Mouse (Mus musculus): ENCODE results near the gene Olfr155. TPM values are rescaled to one million over a fixed set of nuclear protein-coding genes. Genes with fewer than 3 reads are reported as not detected.

Gene Olfr155
- not detected for total RNA-seq (2021)

DNA sequence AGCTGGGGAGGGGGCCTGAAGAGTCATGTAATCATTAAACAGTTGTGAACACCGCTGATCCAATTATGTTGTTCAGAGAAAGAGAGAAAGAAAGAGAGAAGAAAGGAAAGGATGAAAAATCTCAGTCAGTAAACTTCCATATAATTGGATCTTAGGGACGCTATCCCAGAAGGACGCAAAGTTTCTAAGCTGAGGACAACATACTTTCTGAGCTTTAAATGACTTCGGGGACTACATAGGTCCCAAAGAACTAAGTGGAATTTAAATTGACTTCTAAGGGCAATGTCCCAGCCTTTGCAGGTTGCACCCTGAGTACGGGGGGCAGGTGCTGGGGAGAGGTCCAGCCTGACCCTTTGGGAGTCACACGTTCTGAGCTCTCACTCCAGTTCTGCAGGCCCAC, at the start of gene Olfr155:
Gene Olfr155 (plus strand): TSS at position 301 of the 400 bp plus-strand sequence.
- DNase-seq (ENCODE audit: low spot score in 2 of 2), result no peak
- intact Hi-C loops (cut with DNase I), result no loop called here

DNA sequence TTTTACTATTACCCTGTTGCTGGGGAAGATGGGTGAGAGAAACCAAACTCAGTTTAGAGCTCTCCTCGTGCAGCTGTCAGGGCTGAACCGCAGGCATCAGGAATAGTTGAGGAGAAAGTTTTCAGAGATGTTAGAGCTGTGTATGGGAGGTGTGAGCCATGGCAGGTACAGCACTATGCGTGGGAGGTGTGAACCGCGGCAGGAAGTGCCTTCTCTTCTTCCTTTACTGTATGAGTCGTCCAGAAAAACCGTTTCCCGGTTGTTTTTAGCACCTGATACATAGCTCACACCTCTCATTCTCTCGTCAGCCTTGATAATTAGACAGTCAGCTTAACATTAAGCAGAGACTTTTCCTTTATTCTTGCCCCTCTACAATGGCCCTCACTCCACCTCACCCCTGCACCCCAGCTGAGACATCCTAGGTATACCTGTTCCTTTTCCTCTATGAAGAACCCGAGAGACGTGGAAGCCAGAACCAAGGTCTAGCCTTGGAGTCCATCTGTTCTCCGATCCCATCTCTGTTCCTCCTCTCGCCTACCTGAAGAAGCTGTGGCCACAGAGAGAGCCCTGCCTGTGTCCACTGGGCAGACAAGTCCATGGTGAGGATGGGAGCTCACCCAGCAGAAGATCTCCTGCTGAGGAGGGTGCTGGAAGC, 28.3 kb upstream of the Olfr155 start:
- intact Hi-C loops (cut with DNase I), result no loop called here
- peak in 1 of 2 experiments; percentile 10 for DNase-seq (ENCODE audit: low spot score in 2 of 2)

DNA sequence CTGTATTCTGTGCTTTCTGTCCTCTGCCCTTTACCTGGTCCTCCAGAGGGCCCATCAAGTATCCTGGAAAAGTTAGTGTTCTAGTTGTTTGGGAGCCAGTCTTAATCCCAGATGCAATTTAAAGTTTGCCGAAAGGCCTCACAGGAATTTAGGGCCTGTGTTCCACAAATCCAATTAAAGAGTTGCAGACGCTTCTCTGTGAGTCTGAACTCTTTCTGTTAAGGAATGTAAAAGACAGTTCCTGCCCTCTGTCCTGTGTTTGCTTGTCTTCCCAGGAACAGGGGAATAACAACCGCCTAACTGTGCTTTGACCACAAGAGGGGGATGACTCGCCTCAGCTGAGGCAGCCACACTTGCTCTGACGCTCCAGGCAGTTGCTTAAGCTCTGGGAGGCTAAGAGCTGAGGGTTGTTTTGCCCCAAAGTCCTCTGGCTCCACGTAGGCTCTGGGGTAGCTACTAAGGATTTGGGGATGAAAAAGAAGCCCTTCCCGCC, 27.5 kb upstream of the Olfr155 start, which contains the start of gene Olfr156:
Gene Olfr156 (minus strand): TSS at position 51 of the 493 bp plus-strand sequence.
- no peak for DNase-seq (ENCODE audit: low spot score in 2 of 2)
- intact Hi-C loops (cut with DNase I), result no loop called here

DNA sequence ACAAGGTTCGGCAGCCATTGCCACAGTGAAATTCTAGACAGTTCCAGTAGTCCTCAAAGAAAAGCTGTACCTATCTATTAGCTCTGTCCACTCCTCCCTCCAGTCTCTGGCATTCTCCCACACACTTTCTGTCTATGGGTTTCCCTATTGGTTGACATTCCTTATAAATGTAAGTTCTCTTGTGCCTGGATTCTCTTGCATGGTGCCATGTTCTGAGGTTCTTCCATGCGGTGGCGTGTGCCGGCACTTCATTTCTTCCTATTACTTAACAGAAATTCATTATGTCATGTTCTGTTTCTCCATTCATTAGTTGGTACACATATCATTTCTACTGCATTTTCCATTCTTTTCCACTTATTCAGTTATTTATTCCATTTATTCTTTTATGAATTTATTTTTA, 22.6 kb upstream of the Olfr155 start:
- no peak for DNase-seq (ENCODE audit: low spot score in 2 of 2)
- intact Hi-C loops (cut with DNase I), result no loop called here

DNA sequence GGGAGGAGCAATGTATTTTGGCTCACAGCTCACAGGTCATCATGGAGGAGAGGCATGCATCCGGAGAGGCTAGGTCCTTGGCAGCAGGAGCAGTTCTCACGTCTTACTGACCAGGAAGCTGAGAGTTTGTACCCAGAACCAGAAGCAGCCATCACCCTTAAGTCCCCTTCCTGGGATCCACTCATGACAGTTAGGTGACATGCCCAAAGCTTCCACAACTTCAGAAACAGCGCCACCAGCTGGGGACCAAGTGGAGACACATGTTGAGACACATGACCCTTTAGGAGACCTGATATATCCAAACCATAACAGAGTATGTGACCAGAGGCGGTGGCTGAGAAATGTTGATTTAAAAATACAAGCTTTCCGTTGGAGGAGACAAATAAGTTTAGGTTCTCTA, 19.3 kb upstream of the Olfr155 start:
- no peak for DNase-seq (ENCODE audit: low spot score in 2 of 2)
- intact Hi-C loops (cut with DNase I), result no loop called here

DNA sequence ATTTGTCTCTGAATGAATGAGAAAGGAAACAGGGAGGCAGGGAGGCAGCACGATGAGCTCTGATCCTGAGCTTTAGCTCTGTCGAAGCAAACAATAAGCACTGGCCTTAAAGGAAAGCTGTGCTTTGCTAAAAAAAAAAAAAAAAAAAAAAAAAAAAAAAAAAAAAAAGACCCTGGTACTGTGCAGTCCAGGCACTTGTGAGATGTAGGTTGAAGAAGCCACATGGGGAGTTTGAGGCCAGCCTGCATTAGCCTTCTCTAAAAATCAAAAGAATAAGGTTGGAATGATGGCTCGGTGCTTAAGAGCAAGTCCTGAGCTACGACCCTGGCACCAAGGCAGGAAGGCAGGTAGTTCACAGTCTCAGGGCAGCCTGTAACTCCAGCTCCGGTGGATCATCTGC, 17.6 kb upstream of the Olfr155 start:
- intact Hi-C loops (cut with DNase I), result no loop called here
- no peak for DNase-seq (ENCODE audit: low spot score in 2 of 2)

DNA sequence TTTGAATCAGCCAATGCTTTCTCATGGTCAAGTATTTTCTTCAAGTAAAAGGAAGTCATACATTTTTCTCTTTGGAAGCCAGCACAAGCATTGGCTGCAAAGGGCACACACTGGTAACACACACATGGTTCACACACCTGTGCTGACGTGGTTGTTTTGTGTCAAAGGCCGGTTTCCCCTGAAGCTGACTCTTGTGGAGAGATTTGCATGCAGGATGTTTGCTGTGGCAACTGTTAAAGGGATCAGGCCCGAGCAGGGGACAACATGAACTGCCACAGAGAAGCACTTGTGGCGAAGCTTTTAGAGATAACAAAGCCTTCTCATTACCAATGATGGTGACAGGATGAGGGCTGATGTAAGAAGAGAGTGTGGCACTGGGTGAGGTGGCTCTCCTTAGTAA, 16.6 kb upstream of the Olfr155 start:
- intact Hi-C loops (cut with DNase I), result no loop called here
- no peak for DNase-seq (ENCODE audit: low spot score in 2 of 2)

DNA sequence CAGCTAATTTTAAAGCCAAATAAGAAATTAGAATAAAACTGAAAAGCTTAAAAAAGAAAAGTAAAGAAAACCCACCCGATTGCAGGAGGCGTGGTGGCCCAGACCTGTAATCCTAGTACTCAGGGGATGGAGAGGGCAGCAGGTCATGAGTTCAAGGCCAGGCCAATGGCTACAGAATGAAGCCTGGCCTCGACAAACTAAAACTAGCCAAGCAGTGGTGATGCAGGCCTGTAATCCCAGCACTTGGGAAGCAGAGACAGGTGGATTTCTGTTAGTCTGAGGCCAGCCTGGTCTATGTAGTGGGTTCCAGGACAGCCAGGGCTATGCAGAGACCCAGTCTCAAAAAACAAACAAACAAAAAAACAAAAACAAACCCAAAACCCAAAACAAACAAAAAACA, 13.0 kb upstream of the Olfr155 start:
- no peak for DNase-seq (ENCODE audit: low spot score in 2 of 2)
- intact Hi-C loops (cut with DNase I), result no loop called here

DNA sequence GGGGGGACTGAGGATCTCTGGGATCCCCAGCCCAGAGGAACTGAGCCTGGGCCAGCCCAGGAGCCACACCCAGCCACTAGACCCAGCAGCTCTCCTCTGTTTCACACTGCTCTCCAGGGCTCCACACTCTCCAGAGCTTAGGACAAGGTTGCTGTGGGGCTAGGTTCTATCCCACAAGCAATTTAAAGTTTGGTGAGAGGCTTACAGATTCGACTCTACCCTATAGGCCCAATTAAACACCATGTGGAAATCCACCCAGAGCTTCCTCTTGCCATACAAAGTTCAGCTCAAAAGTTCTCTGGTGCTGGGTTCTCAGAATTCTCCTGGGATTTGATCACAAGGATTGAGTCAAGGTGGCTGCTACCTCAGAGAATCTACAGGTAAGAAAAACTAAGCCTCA, 11.3 kb upstream of the Olfr155 start, which contains the start of gene Olfr157:
Gene Olfr157 (minus strand): TSS at position 101 of the 400 bp plus-strand sequence.
- intact Hi-C loops (cut with DNase I), result no loop called here
- no peak for DNase-seq (ENCODE audit: low spot score in 2 of 2)

DNA sequence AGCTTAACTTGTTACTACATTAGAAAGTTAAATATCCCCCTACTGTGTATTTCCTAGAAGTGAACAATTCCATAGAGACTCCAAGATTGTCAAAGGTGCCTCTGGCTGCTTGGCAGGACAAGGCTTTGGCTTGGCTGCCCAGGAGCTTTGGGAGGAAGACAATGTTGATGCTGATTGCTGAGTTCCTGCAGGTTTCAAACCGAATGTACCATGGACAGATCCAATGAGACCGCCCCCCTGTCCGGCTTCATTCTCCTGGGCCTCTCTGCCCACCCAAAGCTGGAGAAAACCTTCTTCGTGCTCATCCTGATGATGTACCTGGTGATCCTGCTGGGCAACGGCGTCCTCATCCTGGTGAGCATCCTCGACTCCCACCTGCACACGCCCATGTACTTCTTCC, 2.7 kb downstream of the Olfr155 start:
- DNase-seq (ENCODE audit: low spot score in 2 of 2), result no peak
- intact Hi-C loops (cut with DNase I), result no loop called here

DNA sequence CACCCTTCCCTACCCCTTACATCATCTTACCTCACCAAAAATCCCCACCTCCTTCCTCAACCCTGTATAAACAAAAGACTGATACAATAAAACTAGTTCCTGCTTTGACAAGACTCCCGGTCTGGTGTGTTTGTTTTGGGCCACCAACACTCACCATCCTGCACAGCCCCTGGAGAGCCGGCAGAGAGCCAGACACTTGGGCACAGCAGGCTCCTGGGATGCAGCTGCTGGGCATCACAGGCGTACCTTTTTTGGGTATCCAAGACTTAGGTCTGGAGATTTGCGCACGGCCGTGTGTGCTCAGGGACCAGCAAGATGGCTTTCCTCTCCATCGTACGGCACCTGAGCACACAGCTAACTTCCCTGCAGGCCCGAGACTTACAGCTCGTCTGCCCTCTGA, 8.5 kb downstream of the Olfr155 start:
- intact Hi-C loops (cut with DNase I), result loop anchor here (2.0 to 5.0 kb wide), 3 partner anchors 97 to 228 kb away; partner anchors contain the start of gene Npr2
- no peak for DNase-seq (ENCODE audit: low spot score in 2 of 2)

DNA sequence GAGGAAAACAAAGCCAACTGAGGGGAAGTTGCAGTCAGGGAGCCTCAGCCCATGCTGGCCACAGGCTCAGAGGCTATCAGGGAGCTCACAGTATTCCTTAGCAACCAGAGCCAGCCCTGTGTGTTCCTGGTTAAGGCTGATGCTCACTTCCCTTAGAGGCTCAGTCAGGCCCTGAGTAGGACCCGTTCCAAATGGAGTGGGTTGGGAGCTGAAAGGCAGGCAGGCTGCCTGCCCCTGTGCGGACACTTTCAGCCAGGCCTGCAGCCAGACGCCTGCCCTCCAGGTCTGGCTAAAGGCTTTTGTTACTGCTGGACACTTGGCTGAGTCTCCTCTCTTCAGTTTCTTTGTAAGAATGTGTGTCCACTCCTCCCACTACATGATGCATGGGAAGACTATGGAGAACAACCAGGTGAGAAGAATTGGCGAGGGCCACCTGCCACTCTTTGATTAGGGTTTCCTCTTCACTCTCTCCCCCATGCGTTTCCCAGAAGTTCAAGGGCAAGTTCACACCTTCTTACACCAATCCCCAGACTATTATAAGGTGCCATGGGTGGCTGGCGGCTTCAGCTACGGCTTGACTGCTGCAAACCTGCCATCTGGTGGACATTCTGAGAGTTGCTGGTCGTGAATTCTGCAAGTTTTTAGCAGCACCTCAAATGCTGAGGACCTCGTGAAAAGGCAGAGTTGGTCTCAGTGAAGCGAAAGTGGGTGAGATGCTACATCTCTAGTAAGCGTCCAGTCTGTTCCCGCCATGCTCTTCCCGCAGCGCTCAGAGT, 9.6 kb downstream of the Olfr155 start:
- intact Hi-C loops (cut with DNase I), result loop anchor here (2.0 to 5.0 kb wide), 3 partner anchors 98 to 229 kb away; partner anchors contain the start of gene Npr2
- peak; percentile 78 for DNase-seq (ENCODE audit: low spot score in 2 of 2)

DNA sequence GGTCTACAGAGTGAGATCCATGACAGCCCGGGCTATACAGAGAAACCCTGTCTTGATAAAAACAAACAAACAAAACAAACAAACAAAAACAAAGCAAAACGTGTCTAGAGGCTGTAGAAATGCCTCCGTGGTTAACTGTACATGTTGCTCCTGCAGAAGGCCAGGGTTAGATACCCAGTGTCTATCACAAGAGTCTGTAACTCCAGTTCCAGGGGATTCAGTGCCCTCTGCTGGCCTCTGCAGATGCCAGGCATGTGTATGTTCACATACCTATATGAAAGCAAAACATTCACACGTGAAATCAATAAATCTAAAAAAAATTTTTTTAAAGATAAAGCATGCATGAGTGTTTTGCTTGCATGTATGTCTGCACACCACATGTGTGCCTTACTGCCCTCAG, 11.9 kb downstream of the Olfr155 start:
- DNase-seq (ENCODE audit: low spot score in 2 of 2), result no peak
- intact Hi-C loops (cut with DNase I), result loop anchor here (5.0 kb wide), 2 partner anchors 116 to 231 kb away; partner anchors contain the start of gene Npr2

DNA sequence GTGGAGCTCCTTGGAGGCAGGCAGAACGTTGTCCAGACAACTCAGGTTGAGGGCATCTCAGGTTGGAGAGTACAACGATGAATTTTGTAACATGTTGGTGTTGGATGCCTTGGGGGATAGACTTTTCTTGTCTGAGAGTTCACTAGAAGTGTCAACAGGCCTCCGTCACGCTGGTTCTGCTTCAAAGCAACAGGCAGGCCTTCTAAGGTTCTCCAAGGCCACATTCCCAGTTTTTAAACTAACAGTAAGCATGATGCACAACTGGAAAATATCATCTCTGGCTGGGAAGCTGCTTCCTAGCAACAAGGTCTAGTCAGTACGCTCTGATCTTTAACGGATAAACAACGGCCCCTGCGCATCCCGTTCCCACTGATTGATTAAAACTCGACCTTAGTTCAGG, 18.5 kb downstream of the Olfr155 start:
- intact Hi-C loops (cut with DNase I), result no loop called here
- no peak for DNase-seq (ENCODE audit: low spot score in 2 of 2)

DNA sequence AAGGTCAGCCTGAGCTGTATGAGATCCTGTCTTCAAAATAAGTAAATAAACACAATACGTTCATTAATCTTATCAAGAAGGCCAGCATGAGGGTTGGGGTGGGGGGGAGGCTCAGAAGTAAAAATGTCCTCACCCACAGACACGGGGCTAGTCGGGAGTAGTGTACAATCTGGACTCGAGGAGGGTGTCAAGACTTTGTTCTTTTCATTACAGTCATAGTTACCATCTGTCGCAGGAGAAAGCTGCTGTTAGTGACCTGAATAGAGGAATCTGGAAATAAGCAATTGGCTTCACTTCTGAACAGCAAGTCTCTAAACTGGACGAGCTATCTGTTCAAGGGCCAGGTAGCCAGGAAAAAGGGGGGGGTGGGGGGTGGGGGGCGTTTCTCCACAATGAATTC, 23.1 kb downstream of the Olfr155 start:
- peak in 1 of 2 experiments; percentile 8 for DNase-seq (ENCODE audit: low spot score in 2 of 2)

DNA sequence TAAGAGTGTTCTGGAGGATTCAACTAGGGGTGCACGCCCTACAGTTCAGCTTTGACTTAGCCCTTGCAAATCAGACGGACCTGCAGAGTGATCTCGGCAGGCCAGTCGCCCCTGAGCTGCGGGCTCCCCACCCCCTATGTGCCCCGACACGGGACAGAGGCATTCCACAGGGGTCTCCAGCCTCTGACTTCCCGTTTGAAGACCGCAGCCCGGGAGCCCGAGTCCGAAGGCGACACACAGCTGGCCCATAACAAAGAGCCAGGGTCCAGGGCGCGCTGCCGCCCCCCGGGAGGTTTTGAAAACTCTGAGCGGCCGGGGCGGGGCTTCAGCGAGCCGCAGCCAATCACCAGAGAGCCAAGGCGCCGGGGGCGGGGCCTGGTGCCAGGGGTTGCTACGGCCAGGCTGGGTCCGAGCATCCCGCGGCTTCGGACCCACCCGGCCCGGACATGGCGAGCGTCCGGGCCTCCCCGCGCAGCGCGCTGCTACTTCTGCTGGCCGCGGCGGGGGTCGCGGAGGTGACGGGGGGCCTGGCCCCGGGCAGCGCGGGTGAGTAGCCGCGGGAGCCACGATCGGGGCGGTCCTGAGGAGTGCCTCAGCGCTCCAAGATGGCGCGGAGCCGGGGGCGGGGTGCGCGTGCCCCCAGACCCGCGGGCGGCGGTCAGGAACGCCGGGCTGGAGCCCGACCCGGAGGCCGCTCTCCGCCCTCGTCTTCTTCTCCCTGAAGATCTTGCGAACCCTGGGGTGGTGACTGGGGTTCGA, 24.0 kb downstream of the Olfr155 start, which contains the start of gene Reck:
Gene Reck (plus strand): TSS at position 371 of the 759 bp plus-strand sequence.
- DNase-seq (ENCODE audit: low spot score in 2 of 2), result peak; percentile 77 to 83
- intact Hi-C loops (cut with DNase I), result no loop called here

More for the DNA sequence above, 23.1 kb downstream of the Olfr155 start:
- intact Hi-C loops (cut with DNase I), result no loop called here

DNA sequence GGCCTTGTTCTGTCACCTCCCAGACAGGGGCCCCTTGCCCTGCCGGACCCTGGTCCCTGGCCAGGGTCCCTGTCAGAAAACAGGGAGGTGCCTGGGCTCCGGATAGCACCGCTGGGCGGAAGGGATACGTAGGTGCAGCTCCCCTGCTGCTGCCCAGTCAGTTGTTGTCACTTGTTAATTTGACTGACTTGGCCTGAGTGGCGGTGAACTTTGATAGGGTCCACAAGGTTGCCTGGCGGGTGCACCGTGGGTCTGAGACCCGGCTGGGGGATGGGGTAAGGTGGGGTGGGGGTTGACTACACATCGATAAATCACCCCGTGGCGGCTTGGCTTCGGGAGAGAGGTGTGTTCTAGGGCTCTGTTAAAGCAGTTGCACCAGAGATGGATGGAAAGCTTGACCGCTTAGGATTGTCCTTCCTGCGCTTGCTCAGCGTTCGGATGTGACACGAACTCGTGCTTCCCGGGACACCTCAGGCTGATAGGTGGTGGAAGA, 24.6 kb downstream of the Olfr155 start:
- peak; percentile 28 to 35 for DNase-seq (ENCODE audit: low spot score in 2 of 2)
- intact Hi-C loops (cut with DNase I), result no loop called here

DNA sequence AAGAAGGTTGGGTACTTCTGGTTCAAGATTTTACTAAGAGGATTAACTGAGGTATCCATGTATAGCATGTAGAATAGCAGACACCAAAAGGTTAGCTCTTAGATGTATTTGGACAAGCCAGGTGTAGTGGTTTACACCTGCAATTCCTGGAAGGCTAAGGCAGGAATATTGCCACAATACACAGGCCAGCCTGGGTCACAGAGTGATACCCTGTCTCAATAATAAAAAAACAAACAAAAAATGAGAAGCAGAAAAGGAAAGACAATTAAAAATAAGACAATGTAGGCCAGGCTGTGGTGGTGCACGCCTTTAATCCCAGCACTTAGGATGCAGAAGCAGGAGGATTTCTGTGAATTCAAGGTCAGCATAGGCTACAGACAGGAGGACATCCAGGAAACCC, 25.9 kb downstream of the Olfr155 start:
- intact Hi-C loops (cut with DNase I), result no loop called here
- DNase-seq (ENCODE audit: low spot score in 2 of 2), result no peak

DNA sequence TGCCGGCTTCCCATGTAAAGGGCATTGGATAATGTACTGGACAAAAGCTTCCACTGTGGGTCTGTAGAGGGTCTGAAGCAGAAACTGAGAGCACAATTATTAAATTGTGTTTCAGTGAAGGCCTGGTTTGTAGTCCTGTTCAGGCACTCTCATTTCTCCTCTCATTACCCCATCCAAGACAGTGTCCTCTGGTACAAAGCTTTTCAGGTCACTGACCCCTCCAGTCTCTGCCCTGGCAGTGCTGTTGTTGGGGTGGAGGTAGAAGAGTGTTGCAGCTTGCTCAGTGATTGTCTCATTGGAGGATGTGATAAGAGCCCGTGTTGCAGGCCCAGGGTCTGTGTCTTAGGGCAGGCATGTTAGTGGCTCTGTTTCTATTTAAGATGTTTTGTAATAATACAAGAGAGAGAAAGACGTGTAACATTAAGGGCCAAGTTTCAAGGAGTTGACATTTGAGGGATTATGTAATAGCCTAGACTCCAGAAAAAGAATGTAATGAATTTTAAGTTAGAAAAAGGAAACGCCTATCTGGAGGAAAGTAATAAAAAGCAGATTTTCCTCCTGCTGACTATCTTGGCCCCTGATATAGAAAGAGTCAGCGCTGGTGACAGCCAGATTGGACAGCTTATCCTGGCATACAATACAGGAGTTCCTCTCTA, 26.9 kb downstream of the Olfr155 start:
- no peak for DNase-seq (ENCODE audit: low spot score in 2 of 2)
- intact Hi-C loops (cut with DNase I), result no loop called here

Measured in left cerebral cortex, postnatal 25 days (tissue).